Mouse (Mus musculus) thymus, adult 2 months (tissue): ENCODE results near the gene Zbtb17.

Source experiments
- CTCF ChIP-seq: fragments of 200-500 bp; IDR thresholded peaks from 2 replicates; pipeline ENCODE4 v1.5.1; 2012; ENCODE audit warnings: mild to moderate bottlenecking, control low read depth, low read length, moderate library complexity, borderline replicate concordance; ENCODE audit not compliant: control insufficient read depth, poor library complexity, insufficient read depth; ENCODE audit errors: extremely low read depth
- POLR2A ChIP-seq: fragments of 200-500 bp; IDR thresholded peaks from 2 replicates; pipeline ENCODE4 v1.6.1; 2012; ENCODE audit warnings: mild to moderate bottlenecking, low read length, control low read depth, moderate library complexity; ENCODE audit not compliant: control insufficient read depth, poor library complexity, insufficient read depth; ENCODE audit errors: extremely low read depth

DNA sequence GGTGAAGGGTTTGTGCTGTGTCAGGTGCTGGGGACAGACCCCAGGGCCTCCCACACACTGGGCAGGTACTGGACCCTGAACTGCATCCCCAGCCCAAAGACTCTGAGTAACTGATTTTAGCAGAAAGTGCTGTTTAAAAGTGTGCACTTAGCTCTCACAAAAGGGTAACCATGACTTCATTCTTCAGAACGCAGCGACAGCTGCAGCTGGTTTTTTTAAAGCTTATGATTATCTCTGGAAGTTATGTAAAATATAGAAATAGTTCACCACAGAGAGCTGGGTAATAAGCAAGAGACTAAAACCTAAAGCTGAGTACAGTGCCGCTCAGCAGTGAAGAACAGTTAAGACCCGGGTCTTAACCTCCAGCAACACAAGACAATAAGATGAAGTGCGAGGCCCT lies 56.6 kb downstream of the Zbtb17 start:
- no peak for TF ChIP-seq CTCF
- no peak for TF ChIP-seq POLR2A
